Mouse (Mus musculus): ENCODE data around the gene Xpot.

Xpot gene

DNA sequence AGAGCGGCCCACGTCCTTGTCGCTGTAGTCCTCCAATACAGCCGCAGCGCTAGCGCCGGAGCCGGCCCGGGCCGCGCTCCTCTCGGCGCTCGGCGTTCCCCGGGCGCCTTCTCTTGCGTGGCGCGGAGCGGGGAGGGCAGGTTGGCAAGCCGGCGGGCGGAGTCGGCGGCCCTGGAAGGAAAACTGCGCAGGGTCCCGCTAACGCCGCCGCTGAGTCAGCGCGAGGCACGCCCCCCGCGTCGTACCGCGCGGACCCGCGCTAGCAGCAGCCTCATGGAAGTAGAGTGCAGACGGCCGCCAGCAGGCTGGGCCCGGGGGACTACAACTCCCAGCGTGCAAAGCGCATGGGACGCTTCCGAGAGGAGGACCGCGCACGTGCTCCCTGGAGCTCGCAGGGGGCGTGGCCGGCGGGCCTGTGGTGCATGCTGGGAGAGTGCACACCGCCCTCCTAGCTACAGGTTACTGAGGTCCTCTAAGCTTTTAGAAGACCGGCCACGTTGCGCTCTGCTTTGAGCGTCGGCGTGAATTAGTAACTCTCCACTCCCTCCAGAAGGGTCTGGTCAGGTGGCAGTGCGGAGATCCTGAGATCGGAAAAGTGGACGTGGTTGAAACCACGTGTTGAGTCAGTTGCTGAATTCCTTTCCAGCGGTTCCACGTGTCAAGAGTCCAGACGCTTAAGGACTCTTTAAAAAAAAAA is at the start of gene Xpot:
Xpot (minus strand) TSS at position 147 of the 697 bp plus-strand sequence.
- DNase-seq (ENCODE audit: low spot score) = peak; percentile 98

DNA sequence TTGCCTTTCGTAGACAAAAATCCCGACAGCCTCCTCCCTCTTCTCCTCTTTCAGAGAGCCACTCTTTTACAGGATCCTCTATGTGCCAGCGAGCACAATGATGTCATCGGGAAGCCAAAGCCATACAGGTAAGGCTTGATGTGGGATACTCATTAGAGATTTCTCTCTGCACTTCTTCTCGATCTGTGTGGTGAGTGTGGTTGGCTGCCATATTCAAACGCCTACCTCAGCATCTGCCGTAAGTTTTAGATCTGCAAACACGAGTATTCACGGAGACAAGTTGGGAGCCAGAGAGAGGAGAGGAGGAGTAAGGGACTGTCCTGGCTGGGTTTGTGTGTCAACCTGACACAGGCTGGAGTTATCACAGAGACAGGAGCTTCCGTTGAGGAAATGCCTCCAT is 43.0 kb upstream of the Xpot start:
- no peak for DNase-seq (ENCODE audit: low spot score)

DNA sequence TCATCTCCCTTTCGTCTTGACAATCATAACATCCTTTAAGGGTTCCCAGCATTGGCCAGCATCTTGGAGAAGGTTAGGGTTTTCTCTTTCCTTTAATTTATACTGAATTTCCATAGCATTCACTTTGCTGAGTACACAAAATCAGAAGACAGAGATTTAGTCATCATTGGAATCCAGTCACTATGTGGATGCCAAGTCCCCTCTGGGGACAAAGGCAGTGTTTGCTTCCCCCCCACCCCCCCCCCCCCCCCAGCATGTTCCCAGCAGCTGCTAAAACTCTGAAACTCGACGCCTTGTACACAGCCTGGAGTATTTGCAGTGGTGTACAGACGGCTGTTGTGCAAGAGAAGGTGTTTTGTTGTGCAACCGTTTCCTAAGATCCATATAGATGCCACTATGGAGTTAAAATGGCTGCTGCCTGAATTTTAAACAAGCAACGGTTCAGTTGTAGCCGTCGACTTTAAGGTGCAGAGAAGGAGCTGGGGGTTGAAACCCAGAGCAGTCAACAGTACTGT is 39.6 kb upstream of the Xpot start:
- no peak for DNase-seq (ENCODE audit: low spot score)

DNA sequence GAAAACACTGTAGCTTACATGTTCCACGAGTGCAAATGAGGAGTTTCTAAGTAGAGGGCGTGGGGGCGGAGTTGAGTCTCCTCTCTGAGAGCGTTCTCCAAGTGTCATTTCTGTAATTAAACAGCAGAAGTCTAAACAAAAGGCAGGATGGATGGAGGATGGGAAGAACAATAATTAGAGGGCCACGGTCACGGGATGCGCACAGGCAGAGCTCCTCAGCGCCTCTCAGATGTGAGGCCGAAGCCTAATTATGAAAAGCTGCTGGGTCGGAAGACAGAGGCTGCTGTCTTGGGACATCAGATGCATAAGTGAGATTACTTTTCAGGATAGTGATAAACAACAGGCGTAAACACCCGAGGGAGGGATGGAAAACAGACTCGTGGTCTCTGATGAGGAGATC is 37.5 kb upstream of the Xpot start:
- DNase-seq (ENCODE audit: low spot score) = no peak

DNA sequence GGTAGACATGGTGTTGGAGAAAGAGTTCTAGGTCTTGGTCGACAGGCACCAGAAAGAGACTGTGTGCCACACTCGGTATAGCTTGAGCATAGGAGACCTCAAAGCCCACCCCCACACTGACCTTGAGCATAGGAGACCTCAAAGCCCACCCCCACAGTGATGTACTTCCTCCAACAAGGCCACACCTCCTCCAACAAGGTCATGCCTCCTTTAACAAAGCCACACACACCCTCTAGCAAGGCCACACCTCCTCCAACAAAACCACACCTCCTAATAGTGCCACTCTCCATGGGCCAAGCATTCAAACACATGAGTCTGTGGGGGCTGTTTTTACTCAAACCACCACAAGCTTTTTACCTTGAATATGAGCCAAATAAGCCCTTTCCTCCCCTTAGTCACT is 36.6 kb upstream of the Xpot start:
- DNase-seq (ENCODE audit: low spot score) = no peak

DNA sequence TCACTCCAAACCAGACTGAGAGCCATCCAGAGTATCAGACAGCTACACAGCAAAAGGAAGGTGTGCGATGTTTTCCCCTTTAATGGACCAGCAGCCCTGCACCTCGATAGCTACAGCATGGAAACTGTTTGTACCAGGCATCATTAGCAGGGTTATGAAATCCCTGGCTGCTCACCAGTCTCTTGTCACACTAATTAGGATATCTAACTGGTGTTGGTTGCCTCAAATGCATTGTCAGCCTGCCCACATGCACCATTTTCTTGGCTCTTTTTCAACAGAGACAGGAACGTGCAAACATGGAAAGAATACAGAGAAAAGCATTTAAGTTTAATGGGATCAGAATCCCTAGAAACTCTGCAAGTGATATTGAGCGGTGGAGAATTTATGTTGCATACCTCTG is 29.8 kb upstream of the Xpot start:
- DNase-seq (ENCODE audit: low spot score) = no peak

DNA sequence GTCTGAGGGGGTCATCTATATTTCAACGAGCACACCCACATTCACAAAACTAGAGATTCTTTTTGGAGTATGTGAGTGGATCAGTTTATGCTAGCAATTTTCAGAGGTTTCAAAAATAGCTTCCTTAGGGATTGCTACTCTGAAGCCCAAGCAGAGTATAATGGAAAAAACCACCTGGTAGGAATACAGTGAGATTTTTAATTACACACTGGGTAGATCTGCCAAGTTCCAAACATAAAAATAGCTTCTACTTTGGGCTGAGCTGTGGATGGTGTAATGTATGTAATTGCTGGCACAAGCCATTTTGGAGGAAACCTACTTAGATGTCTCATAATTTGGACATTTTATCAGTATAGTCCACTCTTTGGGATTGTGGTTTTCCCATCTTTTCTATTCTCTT is 26.9 kb upstream of the Xpot start:
- DNase-seq (ENCODE audit: low spot score) = no peak

DNA sequence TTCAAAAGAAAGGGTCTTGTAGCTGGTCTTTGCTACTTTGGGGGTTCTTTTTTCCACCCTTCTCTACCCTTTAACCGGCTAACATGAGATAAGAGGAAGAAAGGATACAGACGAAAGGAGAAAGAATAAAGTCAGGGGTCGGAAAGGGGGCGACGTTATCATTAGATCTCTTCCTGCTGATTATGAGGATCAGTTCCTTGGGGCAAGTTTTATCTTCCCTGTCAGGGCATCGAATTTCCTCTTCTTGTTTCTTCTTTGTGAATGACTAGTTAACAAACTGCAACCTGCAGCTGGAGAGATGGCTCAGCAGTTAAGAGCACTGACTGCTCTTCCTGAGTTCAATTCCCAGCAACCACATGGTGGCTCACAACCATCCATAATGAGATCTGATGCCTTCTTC is 20.2 kb upstream of the Xpot start:
- DNase-seq (ENCODE audit: low spot score) = no peak

DNA sequence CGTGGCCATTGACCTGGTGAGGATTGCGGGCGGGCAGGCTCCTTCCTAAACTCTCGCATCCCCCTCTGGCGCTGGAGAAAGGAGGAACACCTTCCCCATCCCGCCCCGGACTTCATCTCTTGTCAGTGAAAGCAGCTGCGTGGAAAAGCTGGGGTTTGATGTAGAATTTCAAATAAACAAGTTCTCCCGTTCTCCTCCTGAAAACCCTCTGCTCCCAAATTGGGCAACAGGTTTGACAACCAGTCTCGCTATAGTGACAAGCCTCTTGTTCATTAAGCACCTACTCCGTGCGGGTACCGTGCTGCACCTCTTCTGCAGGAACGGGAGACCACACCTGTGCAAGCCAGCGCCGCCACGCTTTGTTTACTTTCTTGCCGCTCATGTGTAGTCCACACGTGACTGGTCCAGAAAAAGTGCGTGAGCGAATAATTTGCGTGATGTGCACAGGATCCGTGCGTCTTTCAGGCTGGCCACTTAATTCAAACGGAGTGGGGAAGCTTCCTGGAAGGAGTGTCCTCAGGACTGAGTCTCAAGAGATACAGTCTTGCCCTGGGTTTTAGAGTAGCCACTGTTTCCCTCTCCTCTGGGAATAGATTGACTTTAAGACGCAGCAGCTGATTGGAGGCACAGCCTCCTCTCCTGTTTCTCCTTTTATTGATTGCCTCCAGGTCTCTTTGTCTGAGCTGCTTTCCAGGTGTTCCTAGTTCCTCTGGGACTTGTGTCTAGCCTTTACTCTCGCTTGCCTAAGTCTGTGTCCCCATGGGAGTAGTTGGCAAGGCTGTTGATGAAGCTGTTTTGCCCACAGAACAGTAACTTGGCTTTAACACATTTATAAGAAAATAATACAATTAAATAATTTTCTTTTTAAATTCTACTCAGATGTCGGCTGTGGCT is 16.2 kb upstream of the Xpot start:
- DNase-seq (ENCODE audit: low spot score) = no peak

DNA sequence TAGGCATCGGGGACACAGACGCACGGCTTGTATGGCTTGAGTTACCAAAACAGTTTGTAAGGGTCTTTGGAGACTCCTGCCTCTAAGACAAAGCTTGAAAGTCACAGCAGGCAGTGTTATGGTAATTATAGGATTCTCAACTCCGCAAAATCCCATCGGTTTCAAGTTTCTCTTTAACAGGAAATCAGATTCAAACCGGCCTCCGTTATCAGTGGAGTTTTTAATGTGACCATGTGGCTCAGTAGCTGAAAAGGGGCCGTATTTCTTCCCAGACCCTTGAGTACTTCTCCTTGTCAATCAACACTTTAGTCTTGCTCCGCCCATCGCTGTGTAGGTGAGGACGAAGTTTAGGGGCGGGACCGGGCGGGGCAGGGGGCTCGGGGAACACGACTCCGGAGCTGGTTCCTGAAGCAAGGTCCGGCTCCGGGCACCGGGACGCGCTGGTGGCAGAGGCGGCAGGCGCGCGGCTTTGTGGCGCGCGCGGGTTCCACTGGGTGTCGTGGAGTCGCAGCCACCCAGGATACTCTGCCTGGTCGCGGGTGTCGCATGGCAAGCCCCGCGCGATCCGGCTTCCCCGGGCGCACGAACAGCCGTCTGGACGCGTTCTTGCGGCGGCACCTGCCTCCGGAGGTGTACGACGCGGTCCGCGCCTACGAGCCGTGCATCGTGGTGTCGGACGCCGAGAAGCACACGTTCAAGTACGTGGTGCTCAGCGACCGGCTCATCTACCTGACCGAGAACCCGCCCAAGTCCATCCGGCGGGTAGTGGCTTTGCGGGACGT is 15.3 kb upstream of the Xpot start, which contains the start of gene D930020B18Rik:
D930020B18Rik (plus strand) TSS at position 317 of the 782 bp plus-strand sequence.
- peak; percentile 8 for DNase-seq (ENCODE audit: low spot score)

DNA sequence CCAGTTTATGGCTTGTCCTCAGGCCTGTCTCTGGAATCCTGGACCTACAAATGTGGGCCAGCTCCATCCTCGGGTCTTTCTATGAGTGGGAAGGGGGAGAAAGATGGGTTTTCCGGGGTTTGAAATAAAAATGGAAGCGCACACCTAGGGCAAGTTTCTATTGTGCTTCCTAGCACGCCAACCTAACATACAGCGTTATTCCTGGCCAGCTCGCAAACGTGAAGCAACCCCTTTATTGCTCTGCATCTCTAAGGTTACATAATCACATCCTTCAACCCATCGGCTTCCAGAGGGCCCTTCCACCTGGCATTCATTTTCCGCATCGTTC is 14.8 kb upstream of the Xpot start:
- no peak for DNase-seq (ENCODE audit: low spot score)

DNA sequence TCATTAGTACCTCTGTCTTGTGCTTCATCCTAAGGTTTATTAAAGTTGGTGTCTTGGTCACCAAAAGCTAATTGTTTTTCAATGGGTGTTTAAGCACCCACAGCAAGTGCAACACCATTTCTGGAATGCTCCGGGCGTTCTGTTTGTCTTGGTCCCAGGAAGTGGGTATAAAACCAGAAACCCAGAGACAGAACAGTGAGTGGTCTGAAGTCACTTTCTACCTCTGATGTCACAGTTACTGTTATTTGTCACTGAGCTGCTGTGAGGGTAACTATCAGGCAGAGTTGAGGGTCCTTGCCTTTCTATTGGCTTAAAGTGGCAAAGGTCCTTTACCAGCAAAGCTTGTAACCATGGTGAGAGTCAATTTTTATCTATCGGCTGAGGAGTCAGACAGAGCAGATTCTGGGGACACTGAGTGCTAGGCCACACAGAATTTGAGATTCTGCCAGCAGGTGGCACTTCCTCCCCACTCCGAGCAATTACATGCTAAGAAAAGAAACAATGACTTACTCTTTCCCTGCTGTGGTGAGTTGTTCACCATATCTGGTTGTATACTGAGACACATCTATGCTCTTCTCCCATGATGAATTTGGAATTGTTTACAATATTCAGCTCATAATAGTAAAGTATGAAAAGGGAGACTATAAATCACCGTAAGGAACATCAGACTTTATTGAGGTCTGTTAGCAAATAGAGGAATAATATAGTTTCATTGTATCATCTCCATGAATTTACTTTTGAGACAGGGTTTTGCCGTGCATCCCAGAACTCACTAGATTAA is 14.2 kb upstream of the Xpot start:
- no peak for DNase-seq (ENCODE audit: low spot score)

DNA sequence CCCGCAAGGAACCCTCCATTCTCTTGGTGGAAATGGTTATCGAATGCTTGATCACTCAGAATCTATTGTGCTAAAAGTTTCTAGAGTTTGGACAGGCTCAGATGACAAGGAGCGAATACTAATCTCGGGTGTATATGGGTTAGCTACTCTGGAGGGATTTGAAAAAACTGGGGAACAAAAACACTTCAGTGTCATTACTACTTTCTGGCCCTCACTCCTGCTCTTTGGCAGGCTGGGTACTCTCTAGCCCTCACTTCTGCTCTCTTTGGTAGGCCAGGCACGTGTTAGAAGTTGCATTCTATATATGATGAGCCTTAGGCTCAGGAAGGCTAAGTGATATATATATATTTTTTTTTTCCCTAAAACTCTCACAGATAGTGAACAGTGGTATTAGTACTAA is 13.4 kb upstream of the Xpot start:
- DNase-seq (ENCODE audit: low spot score) = no peak

DNA sequence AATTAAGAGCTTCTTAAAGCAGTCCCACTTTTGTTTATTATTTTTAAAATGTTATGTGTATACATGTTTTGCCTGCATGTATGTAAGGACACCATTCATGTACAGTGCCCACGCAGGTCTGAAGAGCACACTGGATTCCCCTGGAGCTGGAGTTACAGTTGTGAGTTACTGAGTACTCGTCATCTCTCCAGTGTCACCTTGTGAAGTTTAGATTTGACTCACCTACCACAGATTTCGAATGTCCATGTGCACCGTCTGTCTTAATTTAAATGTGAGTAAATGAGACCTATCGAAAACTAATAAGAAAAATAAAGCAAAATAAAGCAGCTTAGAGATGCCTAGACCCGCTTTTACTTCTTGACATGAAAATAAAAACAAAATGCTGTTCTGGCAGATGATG is 10.1 kb upstream of the Xpot start:
- DNase-seq (ENCODE audit: low spot score) = no peak

DNA sequence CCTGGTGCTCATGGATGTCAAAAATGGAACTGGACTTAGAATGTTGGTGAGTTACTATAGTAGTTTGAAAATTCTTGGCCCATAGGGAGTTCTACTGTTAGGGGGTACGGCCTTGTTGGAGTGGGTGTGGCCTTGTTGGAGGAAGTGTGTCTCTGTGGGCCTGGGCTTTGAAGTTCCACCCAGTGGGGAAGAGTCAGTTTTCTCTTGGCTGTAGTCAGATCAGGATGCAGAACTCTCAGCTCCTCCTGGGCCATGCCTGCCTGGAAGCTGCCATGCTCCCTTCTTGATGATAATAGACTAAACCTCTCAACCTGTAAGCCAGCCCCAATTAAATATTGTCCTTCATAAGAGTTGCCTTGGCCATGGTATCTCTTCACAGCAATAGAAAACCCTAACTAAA is 8.0 kb upstream of the Xpot start:
- no peak for DNase-seq (ENCODE audit: low spot score)

DNA sequence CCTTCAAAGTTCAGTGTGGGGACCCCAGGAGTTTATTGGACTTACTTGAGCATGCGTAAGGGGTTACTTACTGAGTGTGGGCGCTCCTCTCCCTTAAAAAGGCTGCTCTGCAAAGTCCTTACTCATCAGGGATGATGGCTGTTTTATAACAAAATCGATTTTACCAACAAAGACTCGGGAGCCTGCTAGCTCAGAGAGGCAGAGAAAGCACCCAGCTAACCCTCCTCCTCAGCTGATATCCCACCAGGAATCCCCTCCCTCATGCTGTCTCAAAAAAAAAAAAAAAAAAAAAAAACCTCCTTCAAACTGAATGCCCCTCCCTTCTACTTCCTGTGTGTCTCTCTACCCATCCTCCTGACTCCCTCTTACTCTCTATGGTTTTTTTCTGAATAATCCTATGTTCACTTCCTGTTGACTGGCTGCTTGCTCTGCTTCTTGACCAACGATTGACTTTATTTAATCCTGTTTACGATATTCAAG is 2.5 kb upstream of the Xpot start:
- no peak for DNase-seq (ENCODE audit: low spot score)

DNA sequence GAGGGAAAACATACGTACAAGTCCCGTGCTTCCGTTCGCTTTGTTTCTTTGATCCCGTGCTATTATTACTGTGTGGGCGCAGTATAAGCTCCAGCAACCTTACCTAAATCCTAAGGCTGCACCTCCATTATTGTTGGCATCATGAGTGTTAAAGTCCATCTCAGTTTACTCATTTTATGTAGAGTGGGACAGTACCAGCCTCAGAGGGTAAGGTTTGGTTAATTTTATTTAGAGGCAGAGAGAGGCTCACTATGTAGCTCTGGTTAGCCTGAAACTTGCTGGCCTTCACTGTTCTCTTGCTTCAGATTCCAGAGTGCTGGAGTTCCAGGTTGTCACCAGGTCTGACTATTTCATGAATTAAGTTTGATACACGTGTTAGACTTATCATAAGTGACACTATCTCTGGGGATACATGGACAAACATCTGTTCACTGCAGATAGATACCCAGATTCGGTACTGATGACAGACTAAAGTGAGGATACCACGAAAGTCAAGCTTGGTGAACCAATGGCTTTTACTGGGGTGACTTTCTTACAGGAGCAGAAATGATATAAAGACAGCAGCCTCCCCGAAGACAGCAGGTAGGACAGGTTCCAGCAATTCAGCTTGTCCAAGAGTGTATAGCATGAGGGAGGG is 1.2 kb upstream of the Xpot start:
- DNase-seq (ENCODE audit: low spot score) = no peak

DNA sequence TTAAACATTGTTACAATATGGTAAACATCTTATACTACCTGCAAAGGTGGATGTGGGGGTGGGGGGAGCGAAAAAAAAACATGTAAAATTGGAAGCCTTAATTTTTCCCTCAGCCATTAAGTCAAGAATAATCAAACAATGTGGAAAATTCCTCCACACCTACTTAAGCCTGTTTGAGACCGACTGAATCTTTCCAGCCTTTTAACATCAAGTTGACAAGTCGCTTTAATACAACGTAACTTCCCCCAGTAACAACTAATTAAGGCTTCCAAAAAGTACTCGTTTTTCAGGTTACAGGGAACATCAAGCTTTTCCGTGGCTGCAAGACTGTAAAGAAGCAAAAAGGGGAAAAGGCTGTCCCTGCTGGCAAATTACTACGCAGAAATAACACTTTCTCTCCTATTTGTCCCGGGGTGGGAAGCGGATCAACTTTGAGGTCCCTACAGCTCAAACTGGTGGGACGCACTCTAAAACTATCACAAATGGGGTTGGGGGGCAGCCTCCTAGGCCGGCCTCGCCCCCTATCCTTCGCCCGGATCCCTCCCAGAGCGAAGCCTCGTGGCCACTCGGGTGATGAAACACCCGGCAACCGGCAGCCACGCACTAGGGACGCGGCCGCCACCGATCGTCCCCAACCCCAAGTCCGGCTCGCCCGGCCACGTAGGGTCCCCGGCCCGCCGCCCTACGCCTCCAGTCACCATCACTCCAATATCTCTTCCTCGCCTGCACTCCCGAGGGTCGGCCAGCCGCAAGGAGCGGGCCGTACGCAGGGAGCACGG is 536 bp downstream of the Xpot start:
- no peak for DNase-seq (ENCODE audit: low spot score)

DNA sequence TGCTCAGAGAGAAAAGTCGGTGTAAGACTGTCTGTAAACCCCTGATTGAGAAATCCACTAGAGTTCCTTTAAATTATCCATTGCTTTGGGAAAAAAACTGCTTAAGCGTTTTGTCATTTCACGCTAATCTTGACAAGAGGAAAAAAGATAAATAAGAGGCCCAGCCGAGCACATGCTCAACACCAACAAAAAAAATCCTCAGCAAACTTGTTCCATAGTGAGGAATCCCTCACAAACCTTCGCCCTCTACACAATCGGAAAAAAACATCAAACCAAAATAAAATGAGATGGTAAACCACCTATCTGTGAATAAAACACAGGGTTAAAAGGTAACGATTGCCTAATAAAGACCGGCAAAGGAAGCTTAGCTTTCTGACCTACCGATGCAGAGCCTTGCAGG is 1.1 kb downstream of the Xpot start:
- no peak for DNase-seq (ENCODE audit: low spot score)

DNA sequence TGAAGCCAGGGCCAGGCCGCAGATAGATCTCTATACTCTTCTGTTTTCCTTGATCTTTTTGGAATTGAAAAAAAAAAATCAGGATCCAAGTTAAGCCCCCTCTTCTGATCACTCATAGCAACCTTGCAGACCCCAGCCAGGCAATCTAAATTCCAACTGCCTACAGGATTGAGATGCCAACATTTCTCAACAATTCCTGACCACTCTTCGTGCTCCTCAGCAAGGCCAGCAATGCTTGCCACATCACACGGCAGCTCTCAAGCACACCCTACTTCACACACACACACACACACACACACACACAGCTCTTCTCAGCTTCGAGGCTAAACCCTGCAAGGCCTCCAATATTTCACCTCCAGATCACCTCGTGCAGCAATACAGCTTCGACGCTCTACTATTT is 2.5 kb downstream of the Xpot start:
- DNase-seq (ENCODE audit: low spot score) = no peak
